Mouse (Mus musculus) spleen, adult 2 months (tissue): Measurements from ENCODE around the gene Creg2. TPM values are rescaled to one million over a fixed set of nuclear protein-coding genes. Genes with fewer than 3 reads are reported as not detected.
"Not testable (repeated sequence)": the region's sequence is repeated elsewhere in the genome, so short reads cannot be mapped to it uniquely, and the experiment has no call there.

Experiments used
- DNase-seq, 2 experiments: peaks; one replicate each; pipeline versions ENCODE4 v3.0.0 to v3.0.0-alpha.2; 2012 to 2021; ENCODE audit warnings: low spot score in 2 of 2, low read depth in 1 of 2
- H3K27ac ChIP-seq: fragments of 200-500 bp; 2 replicates; pipeline ENCODE4 v1.5.1; 2012; ENCODE audit warnings: low read length, inconsistent platforms; ENCODE audit not compliant: insufficient read depth
- H3K27me3 ChIP-seq: fragments of 200-500 bp; 2 replicates; pipeline ENCODE4 v1.6.1; 2012; ENCODE audit warnings: mild to moderate bottlenecking, moderate library complexity, low read length, inconsistent platforms; ENCODE audit not compliant: control insufficient read depth, insufficient read depth
- H3K36me3 ChIP-seq: fragments of 200-500 bp; 2 replicates; pipeline ENCODE4 v1.6.1; 2012; ENCODE audit warnings: mild to moderate bottlenecking, low read length, inconsistent platforms; ENCODE audit not compliant: control insufficient read depth, insufficient read depth
- H3K4me1 ChIP-seq: fragments of 200-500 bp; 2 replicates; pipeline ENCODE4 v1.6.1; 2011; ENCODE audit warnings: inconsistent platforms; ENCODE audit not compliant: control insufficient read depth, insufficient read depth, insufficient read length
- H3K4me3 ChIP-seq: fragments of 200-500 bp; 2 replicates; pipeline ENCODE4 v1.5.1; 2011; ENCODE audit warnings: mild to moderate bottlenecking, inconsistent platforms; ENCODE audit not compliant: insufficient read depth, insufficient read length; ENCODE audit errors: extremely low read depth
- CTCF ChIP-seq: fragments of 200-500 bp; IDR thresholded peaks from 2 replicates; pipeline ENCODE4 v1.5.1; 2011; ENCODE audit warnings: mild to moderate bottlenecking, inconsistent platforms; ENCODE audit not compliant: insufficient read depth, insufficient read length, insufficient replicate concordance; ENCODE audit errors: extremely low read depth
- POLR2A ChIP-seq: fragments of 200-500 bp; IDR thresholded peaks from 2 replicates; pipeline ENCODE4 v1.6.1; 2011; ENCODE audit warnings: low read depth, low read length, inconsistent platforms
- WGBS: fragments of 180-500 bp; shearing (Covaris S2); methylation state at CpG from one replicate; pipeline ENCODE4 v1.1.7; 2018; 5-methylcytosine and 5-hydroxymethylcytosine counted together
- polyA plus RNA-seq: library from polyadenylated mRNA; depleted of rRNA; stranded (reverse); fragments of >200 nt; gene quantifications from 2 replicates; pipeline ENCODE4 v1.2.3, GENCODE M21; 2012

Creg2 gene
- polyA plus RNA-seq, 1 experiment, result 0.05 TPM

DNA sequence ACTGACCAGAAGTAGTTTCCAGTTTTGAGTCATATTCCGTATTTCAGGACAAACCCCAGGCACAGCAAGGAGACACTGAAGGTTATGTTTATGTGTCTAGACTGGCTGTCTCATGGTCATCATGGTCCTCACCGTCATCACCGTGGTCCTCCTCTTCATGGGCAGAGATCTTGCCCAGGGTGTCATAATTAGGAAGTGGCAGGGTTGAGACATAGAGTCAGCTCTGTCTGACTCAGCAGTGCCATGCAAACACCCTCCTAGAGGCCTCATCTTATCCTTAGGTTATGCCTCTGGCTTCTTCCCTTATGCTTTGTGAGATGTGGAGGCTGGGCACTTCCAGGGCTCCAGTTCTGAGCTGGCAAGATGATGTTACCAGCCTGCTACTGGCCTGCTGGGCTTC is 48.8 kb downstream of the Creg2 start:
- H3K4me3 ChIP-seq, result no peak overlapping the region
- WGBS, result 89% methylated on average over 3 of the region's 3 CpGs
- no peaks in the 10 kb centered on the region for H3K36me3 ChIP-seq
- H3K27ac ChIP-seq, result no peak overlapping the region
- no peaks in the 10 kb centered on the region for H3K27me3 ChIP-seq
- no peaks in the 10 kb centered on the region for H3K4me1 ChIP-seq
- no peak for DNase-seq
- TF ChIP-seq POLR2A (no peak), CTCF (no peak)

DNA sequence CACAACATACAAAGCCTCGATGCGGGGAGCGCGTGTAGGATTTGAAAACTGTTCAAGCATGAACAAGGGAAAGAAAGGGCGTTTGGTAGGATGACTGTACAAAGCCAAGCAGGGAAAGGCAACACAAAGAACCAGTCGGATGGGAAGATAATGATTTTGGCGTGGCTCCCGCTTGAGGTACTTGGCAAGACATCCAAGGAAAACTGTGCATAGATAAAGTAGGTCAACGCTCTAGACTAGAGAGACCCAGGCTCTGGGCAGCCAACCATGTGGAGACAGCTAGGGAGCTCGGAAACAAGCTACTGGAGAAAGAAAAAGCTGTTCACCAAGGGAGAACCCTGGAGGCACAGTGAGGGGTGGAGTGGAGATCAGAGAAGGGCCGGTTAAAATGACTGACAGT is 52.5 kb downstream of the Creg2 start:
- DNase-seq, result no peak
- 91% methylated on average over 11 of the region's 11 CpGs for WGBS
- TF ChIP-seq CTCF (no peak), POLR2A (no peak)
- Histone ChIP-seq H3K4me1 (no peaks in the 10 kb centered on the region), H3K4me3 (no peak overlapping the region), H3K36me3 (no peaks in the 10 kb centered on the region), H3K27me3 (no peaks in the 10 kb centered on the region), H3K27ac (no peak overlapping the region)

DNA sequence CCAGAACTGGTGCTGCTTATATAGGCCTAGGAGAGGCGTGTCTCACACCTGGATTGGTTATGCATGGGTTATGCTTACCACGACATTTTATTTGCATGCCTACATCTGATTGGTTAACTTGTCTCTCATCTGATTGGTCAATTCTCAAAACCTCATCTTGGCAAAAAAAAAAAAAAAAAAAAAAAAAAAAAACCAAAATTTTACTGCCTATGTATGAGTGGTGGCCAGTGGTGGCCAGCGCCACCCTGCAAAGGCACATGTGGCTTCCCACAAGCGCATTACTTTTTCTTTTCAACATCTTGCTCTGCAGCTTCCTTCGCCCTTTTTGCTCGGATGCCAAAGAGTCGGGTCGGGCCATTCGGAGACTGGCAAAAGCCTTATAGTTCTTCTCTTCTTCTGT is 54.1 kb downstream of the Creg2 start:
- not testable (repeated sequence) for H3K36me3 ChIP-seq, H3K4me3 ChIP-seq, DNase-seq, H3K27ac ChIP-seq, H3K27me3 ChIP-seq, H3K4me1 ChIP-seq
- 90% methylated on average over 9 of the region's 9 CpGs for WGBS

DNA sequence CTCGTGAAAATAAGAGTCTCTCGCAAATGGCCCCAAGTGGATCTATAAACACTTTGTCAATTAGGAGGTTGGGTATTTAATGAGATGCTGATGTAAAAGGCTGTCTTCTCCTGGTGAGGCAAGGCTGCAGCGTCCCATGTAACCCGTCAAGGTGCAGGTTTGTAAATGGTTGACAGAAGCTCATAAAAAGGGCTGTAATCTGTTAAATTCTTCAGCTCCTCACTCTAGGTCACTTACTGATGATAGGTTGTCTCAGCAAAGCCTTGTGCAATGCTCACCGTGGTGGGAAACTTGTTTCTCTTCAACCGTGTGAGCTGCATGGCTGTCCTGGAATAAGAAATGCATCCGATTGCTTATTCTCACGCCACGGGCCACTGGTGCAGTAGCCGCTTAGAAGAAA is 57.4 kb downstream of the Creg2 start:
- no peak for DNase-seq
- no peaks in the 10 kb centered on the region for H3K27me3 ChIP-seq
- TF ChIP-seq CTCF, result no peak
- no peak for TF ChIP-seq POLR2A
- no peak overlapping the region for H3K27ac ChIP-seq
- H3K4me1 ChIP-seq, result no peaks in the 10 kb centered on the region
- H3K4me3 ChIP-seq, result no peak overlapping the region
- WGBS, result 88% methylated on average over 10 of the region's 10 CpGs
- no peaks in the 10 kb centered on the region for H3K36me3 ChIP-seq

DNA sequence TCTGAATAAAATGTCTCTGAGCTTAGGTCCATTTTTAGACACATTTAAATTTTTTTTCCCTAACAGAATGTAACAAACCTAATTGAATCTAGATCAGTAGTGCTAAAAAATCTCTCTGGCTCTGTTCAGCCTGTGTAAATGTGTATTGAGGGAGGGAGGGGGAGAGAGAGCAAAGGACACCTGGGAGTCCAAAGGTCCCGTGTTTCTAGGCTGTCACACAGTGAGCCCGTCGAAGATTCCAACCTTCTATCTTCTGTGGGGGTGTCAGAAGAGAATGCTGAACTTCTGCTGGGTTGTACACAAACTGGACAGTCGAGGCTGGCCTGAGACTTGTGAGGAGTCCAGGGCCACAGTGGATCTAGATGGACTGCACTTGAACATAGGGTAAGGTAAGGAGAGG is 59.2 kb downstream of the Creg2 start:
- Histone ChIP-seq H3K27me3 (no peaks in the 10 kb centered on the region), H3K4me3 (no peak overlapping the region), H3K27ac (no peak overlapping the region), H3K36me3 (no peaks in the 10 kb centered on the region), H3K4me1 (no peaks in the 10 kb centered on the region)
- 83% methylated on average over 4 of the region's 4 CpGs for WGBS
- DNase-seq, result no peak
- TF ChIP-seq POLR2A (no peak), CTCF (no peak)

DNA sequence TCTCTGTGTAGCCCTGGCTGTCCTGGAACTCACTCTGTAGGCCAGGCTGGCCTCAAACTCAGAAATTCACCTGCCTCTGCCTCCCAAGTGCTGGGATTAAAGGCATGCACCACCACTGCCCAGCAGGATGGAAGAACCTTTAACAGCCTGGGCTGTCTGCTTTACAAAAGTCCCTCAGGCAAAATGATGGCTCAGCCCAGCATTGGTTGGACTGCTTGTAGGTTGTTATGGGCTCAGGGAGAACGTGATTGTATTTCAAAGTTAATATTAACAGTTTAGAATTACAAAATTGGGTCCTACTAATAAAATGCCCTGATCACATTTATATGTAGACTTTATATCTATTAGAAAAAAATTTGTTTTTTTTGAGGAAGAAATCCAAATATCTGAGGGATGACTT is 59.7 kb downstream of the Creg2 start:
- not testable (repeated sequence) for H3K27me3 ChIP-seq, DNase-seq, H3K4me1 ChIP-seq, H3K27ac ChIP-seq, H3K4me3 ChIP-seq, H3K36me3 ChIP-seq
- 80% methylated on average over 1 of the region's 1 CpGs for WGBS

DNA sequence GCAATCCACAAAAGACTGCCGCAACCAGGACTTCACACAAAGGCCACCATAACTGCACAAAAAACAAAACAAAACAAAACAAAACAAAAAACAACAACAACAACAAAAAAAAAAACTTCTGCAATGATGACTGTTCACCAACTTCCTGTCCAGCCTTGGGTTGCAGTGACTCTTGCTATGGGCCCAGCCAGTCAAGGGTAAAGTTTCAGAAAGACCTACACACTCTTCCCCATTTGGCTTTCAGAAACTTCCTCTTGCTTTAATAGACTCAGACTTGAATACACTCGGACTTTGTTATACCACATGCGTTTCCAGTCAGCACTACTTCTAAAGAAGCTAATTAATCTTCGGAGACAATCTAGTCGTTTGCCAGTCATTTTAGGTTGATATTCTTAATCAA is 61.1 kb downstream of the Creg2 start:
- Histone ChIP-seq H3K27me3 (no peaks in the 10 kb centered on the region), H3K4me1 (no peaks in the 10 kb centered on the region), H3K4me3 (no peak overlapping the region), H3K36me3 (no peaks in the 10 kb centered on the region), H3K27ac (no peak overlapping the region)
- TF ChIP-seq CTCF (no peak), POLR2A (no peak)
- 36% methylated on average over 5 of the region's 5 CpGs for WGBS
- DNase-seq, result no peak

DNA sequence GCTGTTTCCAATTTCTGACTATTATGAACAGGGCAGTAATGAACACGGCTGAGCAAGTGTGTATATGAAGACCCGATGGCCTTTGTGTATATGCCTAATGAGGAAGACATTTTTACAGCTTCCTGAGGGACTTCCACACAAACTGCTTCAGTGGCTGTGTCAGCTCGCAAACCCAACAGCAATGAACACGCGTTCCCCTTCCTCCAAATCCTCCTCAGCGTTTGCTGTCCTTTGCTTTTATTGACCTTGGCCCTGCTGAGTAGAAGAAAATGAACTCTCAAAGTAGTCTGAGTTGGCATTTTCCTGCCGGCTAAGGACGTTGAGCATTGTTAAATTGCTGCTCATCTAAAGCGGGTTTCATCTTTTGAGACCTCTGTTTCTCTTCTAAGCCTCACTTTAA is 65.9 kb downstream of the Creg2 start:
- WGBS, result 58% methylated on average over 9 of the region's 9 CpGs
- no peaks in the 10 kb centered on the region for H3K4me1 ChIP-seq
- no peaks in the 10 kb centered on the region for H3K27me3 ChIP-seq
- no peak overlapping the region for H3K4me3 ChIP-seq
- H3K36me3 ChIP-seq, result no peaks in the 10 kb centered on the region
- no peak overlapping the region for H3K27ac ChIP-seq
- DNase-seq, result no peak
- no peak for TF ChIP-seq CTCF
- no peak for TF ChIP-seq POLR2A
